Mouse (Mus musculus) lung, postnatal 0 days (tissue): ENCODE data around the gene Foxp4. TPM values are rescaled to one million over a fixed set of nuclear protein-coding genes. Genes with fewer than 3 reads are reported as not detected.
A peak's percentile ranks its signal among the peaks of the same experiment; 100 is the strongest.

Experiments used
- ATAC-seq: fragments of 200-750 bp; cut with Nextera tagmentation; 2 replicates; pipeline ENCODE4 v1.8.0; 2017; ENCODE audit warnings: moderate library complexity
- DNase-seq: peaks from one replicate; pipeline ENCODE4 v3.0.0-alpha.2; 2016; ENCODE audit warnings: low spot score
- H3K27ac ChIP-seq: fragments of 300-500 bp; sonication (generic); 2 replicates; pipeline ENCODE4 v1.5.1; 2014; ENCODE audit warnings: antibody characterized with exemption, mild to moderate bottlenecking, low read length, mixed read lengths
- H3K27me3 ChIP-seq: fragments of 300-500 bp; sonication (generic); replicated peaks from 2 replicates; pipeline ENCODE4 v1.6.1; 2014; ENCODE audit warnings: low read length, mixed read lengths; ENCODE audit not compliant: insufficient read depth
- H3K36me3 ChIP-seq: fragments of 300-500 bp; sonication (generic); 2 replicates; pipeline ENCODE4 v1.6.1; 2014; ENCODE audit warnings: low read length, mixed read lengths; ENCODE audit not compliant: insufficient read depth
- H3K4me1 ChIP-seq: fragments of 300-500 bp; sonication (generic); 2 replicates; pipeline ENCODE4 v1.6.1; 2014; ENCODE audit warnings: antibody characterized with exemption, low read depth, low read length, mixed read lengths; ENCODE audit not compliant: insufficient read depth
- H3K4me2 ChIP-seq: fragments of 300-500 bp; sonication (generic); replicated peaks from 2 replicates; pipeline ENCODE4 v1.6.1; 2014; ENCODE audit warnings: low read depth, mild to moderate bottlenecking, low read length, moderate library complexity, mixed read lengths
- H3K4me3 ChIP-seq: fragments of 300-500 bp; sonication (generic); 2 replicates; pipeline ENCODE4 v1.5.1; 2014; ENCODE audit warnings: low read depth, low read length
- H3K9ac ChIP-seq: fragments of 300-500 bp; sonication (generic); replicated peaks from 2 replicates; pipeline ENCODE4 v1.6.1; 2014; ENCODE audit warnings: low read depth, mild to moderate bottlenecking
- H3K9me3 ChIP-seq: fragments of 300-500 bp; sonication (generic); 2 replicates; pipeline ENCODE4 v1.6.1; 2016; ENCODE audit warnings: low read length, mixed read lengths
- CTCF ChIP-seq: IDR thresholded peaks from 2 replicates; pipeline ENCODE4 v1.5.1; 2016; ENCODE audit warnings: antibody characterized with exemption, mild to moderate bottlenecking
- EP300 ChIP-seq: IDR thresholded peaks from 2 replicates; pipeline ENCODE4 v1.6.1; 2016; ENCODE audit warnings: antibody characterized with exemption, mild to moderate bottlenecking, control low read depth
- WGBS: fragments of 180-500 bp; shearing (Covaris S2); extraction: QIAGEN DNeasy Blood & Tissue Kit; methylation state at CpG from one replicate; pipeline ENCODE4 v1.1.7; 2014; 5-methylcytosine and 5-hydroxymethylcytosine counted together
- polyA plus RNA-seq: library from polyadenylated mRNA; unstranded; fragments of >200 nt; fragmentation: Nextera tagmentation; extraction: Ambion mirVana; gene quantifications from 2 replicates; pipeline ENCODE4 v1.2.1, GENCODE M21; 2015

Foxp4 gene
- polyA plus RNA-seq, 1 experiment from 2014 or later, result 10.2 TPM

DNA sequence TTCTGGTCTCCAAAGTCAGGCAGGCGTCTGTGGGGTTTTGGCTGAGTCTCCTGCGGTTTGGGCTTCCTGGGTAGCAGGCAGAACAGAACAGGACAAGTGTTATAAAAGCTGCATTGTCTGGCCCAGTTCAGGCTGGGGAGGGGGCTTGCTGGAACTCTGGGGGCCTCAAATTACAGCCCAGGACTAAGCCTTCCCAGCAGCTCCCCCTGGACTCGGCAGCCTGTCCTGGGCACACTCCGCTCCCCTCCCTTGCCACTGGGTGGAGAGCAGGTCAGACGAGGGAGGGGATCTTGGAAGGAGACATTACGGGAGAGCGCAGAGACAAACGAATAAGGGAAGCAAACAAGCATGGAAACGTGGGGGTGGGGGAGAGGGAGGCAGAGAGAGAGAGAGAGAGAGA, 93.3 kb downstream of the Foxp4 start:
- no peaks in the 10 kb centered on the region for H3K36me3 ChIP-seq
- H3K9ac ChIP-seq, result no peak overlapping the region
- ATAC-seq, result no peak
- H3K4me3 ChIP-seq, result 0 out of 2 replicates have a peak overlapping the region, but pooled peaks have one; percentile 66
- H3K4me2 ChIP-seq, result peak overlapping the region; percentile 93
- no peak for DNase-seq
- H3K27ac ChIP-seq, result no peak overlapping the region
- WGBS, result 17% methylated on average over 9 of the region's 9 CpGs
- no peaks in the 10 kb centered on the region for H3K9me3 ChIP-seq
- no peaks in the 10 kb centered on the region for H3K27me3 ChIP-seq
- TF ChIP-seq EP300 (no peak), CTCF (peak; percentile 21; the same call in 1 of the 2 replicates)
- H3K4me1 ChIP-seq, result peaks cover 9% of the 10 kb centered on the region; the same call in 1 of the 2 replicates

DNA sequence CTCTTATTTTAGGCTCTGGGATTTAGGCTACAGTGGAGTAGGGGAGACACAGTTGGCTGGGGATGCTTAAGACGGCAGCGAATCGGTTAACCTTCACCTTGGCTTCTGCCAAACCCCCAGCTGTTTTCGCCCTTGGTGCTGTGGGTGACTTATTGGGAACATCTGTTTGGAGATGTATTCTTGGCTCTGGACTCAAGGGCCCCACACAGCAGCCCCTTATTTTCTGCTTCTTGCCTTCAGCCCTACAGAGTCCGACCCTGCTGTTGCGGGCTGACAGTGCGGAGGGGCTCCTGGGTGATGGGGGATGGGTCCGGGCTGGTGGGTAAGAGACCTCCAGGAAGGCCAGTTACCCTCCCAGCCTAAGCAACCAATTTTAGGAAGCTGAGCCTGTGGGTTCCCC, 103.1 kb downstream of the Foxp4 start:
- TF ChIP-seq EP300 (0 out of 2 replicates have a peak, but pooled peaks have one; percentile 21), CTCF (no peak)
- Histone ChIP-seq H3K27ac (0 out of 2 replicates have a peak overlapping the region, but pooled peaks have one; percentile 9), H3K4me1 (no peaks in the 10 kb centered on the region), H3K27me3 (no peaks in the 10 kb centered on the region), H3K36me3 (0 out of 2 replicates have a peak, but pooled peaks cover 1% of the 10 kb centered on the region), H3K4me3 (no peak overlapping the region), H3K9ac (no peak overlapping the region), H3K4me2 (no peak overlapping the region), H3K9me3 (no peaks in the 10 kb centered on the region)
- DNase-seq, result peak; percentile 68
- peak; percentile 82 for ATAC-seq
- WGBS, result 63% methylated on average over 8 of the region's 8 CpGs

DNA sequence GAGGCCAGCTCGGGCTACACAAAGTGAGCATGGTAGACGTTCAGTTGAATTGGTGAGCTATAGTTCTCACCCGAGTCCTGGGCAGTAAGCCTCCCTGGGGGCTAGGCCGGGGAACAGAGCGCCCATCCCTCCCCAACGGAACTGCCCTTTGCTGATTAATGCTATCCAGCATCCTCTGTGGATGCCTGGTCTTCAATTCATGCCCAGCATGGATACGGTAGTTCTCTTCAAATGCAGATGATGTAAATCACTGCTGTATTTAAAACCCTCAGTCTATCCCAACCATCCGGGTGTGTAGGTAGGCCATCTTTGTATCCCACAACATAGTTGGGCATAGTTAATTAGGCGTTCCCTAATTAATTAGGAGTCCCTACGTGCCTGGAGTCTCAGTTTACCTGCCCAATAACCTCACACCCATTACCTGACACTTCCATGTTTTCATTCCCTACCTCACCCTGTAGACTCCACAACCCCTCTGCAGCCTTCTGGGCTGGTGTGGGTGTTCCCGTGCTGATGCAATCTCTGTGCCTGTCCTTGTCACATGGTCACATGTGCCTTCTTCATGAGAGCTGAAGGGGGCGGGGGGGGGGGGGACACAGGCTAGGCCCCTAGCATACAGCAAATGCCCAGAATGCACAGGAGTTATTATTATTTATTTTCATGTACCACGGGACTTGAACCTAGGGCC, 106.3 kb downstream of the Foxp4 start:
- no peak for ATAC-seq
- TF ChIP-seq CTCF (no peak), EP300 (no peak)
- Histone ChIP-seq H3K4me1 (peaks cover 9% of the 10 kb centered on the region; the same call in 1 of the 2 replicates), H3K27me3 (no peaks in the 10 kb centered on the region), H3K9me3 (no peaks in the 10 kb centered on the region), H3K4me3 (no peak overlapping the region), H3K27ac (no peak overlapping the region), H3K4me2 (no peak overlapping the region), H3K36me3 (0 out of 2 replicates have a peak, but pooled peaks cover 12% of the 10 kb centered on the region), H3K9ac (no peak overlapping the region)
- no peak for DNase-seq
- WGBS, result 90% methylated on average over 13 of the region's 13 CpGs

Other genes starting within 250 kb of the Foxp4 start
- 303 and 324 TPM in 2 replicates for gene Tomm6, start 236.3 kb downstream of the Foxp4 start, polyA plus RNA-seq
- gene Frs3, start 235.6 kb downstream of the Foxp4 start, polyA plus RNA-seq, result 4.1 TPM in 2 replicates
- 0.18 and 0.42 TPM in 2 replicates for gene Gm21981, start 230.2 kb downstream of the Foxp4 start, polyA plus RNA-seq
- gene Prickle4, start 229.9 kb downstream of the Foxp4 start, polyA plus RNA-seq, result 0.94 and 1.9 TPM in 2 replicates
- 22.6 and 25.4 TPM in 2 replicates for gene Pgc, start 197.8 kb downstream of the Foxp4 start, polyA plus RNA-seq
- gene Tfeb, start 187.6 kb downstream of the Foxp4 start, polyA plus RNA-seq, result 17.8 and 21.3 TPM in 2 replicates
- gene Mdfi, start 90.0 kb downstream of the Foxp4 start, polyA plus RNA-seq, result 8.3 and 9.3 TPM in 2 replicates
- gene 1700122O11Rik, start 113.6 kb upstream of the Foxp4 start, polyA plus RNA-seq, result not detected in 2 replicates
- not detected in 2 replicates for gene 1700067P10Rik, start 164.7 kb upstream of the Foxp4 start, polyA plus RNA-seq
- 0.12 and 0.32 TPM in 2 replicates for gene 9830107B12Rik, start 221.6 kb upstream of the Foxp4 start, polyA plus RNA-seq
- 0.52 and 0.80 TPM in 2 replicates for gene A530064D06Rik, start 242.6 kb upstream of the Foxp4 start, polyA plus RNA-seq